Mouse (Mus musculus): ENCODE results near the gene Ift20. TPM values are rescaled to one million over a fixed set of nuclear protein-coding genes. Genes with fewer than 3 reads are reported as not detected.

Ift20 gene
- polyA plus RNA-seq, 1 experiment from 2014 or later, result 75.9 TPM

DNA sequence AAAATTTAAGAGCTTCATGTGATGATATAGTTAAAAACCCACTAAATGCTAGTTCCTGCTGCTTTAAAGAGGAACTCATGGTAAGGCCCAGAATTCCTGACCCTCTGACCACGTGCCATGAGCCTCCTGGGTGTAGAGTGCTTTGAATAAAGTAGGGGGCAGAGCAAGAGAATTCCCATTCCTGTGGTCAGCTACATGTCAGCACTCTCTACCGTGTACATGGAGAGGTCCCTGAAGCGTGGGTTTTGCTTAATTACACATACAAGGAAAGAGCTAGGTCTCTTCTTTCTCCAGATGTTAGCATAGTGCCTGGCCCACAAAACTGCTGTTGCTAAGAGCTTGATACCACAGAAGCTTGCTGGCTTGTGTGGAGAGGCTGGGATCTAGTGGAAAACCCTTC, 30.7 kb upstream of the Ift20 start:
- no peak for DNase-seq (ENCODE audit: extremely low spot score, low spot score)
- 88% methylated on average over 3 of the region's 3 CpGs for WGBS
- H3K27me3 ChIP-seq (ENCODE audit: poor library complexity, severe bottlenecking), result peaks cover 12% of the 10 kb centered on the region
- no peaks in the 10 kb centered on the region for H3K9me3 ChIP-seq
- H3K27ac ChIP-seq, result no peak overlapping the region
- H3K4me3 ChIP-seq, result no peak overlapping the region
- 0 out of 2 replicates have a peak, but pooled peaks cover 2% of the 10 kb centered on the region for H3K4me1 ChIP-seq
- peaks cover 54% of the 10 kb centered on the region for H3K36me3 ChIP-seq (replicated peaks)

DNA sequence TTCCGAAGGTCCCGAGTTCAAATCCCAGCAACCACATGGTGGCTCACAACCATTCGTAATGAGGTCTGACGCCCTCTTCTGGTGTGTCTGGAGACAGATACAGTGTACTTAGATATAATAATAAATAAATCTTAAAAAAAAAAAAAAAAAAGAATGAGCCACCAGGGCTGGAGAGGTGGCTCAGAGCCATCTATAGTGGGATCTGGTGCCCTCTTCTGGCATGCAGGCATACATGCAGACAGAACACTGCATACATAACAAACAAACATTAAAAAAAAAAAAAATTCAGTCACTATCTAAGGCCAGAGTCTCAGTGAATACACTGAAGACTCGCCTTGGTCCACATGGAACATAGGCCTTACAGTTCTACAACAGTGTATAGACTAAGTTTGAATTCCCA, 27.0 kb upstream of the Ift20 start:
- no peaks in the 10 kb centered on the region for H3K9me3 ChIP-seq
- DNase-seq (ENCODE audit: extremely low spot score, low spot score), result no peak
- WGBS, result 75% methylated on average over 5 of the region's 5 CpGs
- H3K4me3 ChIP-seq, result no peak overlapping the region
- no peaks in the 10 kb centered on the region for H3K27me3 ChIP-seq (ENCODE audit: poor library complexity, severe bottlenecking)
- H3K27ac ChIP-seq, result no peak overlapping the region
- H3K4me1 ChIP-seq, result peaks cover 21% of the 10 kb centered on the region
- H3K36me3 ChIP-seq (replicated peaks), result peaks cover 60% of the 10 kb centered on the region

DNA sequence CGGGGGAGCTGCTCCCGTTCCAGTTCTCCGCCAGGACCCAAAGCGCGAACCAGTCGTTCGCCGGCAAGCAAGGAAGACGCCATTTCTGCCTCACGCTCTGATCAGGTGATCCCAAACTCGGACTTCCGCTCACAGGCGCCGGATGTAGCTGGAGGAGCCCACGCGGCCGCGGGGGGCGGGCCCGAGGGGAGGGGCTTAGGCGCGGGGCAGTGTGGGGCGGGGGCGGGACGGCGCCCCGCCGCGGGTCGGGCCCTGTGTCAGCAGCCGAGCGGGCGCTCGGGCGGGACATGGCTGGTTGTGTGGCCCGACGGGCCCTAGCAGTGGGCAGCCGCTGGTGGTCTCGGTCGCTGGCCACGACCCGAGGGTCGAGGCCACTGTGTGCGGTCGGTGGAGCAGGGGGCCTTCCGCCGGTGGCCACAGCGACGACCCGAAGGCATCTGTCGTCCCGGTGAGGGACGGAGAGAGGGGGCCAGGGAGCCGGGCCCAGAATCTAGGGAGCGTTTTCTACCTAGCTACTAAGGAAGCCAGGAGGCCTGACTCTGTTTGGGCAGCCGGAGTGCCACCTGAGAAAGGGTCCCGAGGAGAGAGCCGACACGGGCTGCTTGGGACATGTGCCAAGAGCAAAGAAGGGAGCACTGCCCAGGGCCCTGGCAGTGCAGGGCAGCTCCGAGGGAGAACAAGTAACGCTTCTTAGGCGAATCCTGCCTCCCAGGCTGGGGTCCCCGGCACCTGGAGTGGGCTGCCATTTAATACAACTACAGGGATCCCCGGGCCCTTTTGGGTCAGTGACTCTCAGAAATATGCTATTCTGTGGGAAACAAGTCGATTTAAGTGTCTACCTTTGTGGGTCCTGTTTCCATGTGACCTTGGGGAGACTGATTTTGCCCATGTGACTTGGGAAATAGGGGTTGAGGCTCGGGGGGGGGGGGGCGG, 23.9 kb upstream of the Ift20 start, which contains the start of the genes Tmem199 and Poldip2:
Gene Tmem199 (minus strand): TSS at position 148 of the 933 bp plus-strand sequence.
Gene Poldip2 (plus strand): TSS at position 169 of the 933 bp plus-strand sequence.
- peaks cover 64% of the 10 kb centered on the region for H3K36me3 ChIP-seq (replicated peaks)
- peak; percentile 94 for DNase-seq (ENCODE audit: extremely low spot score, low spot score)
- no peaks in the 10 kb centered on the region for H3K27me3 ChIP-seq (ENCODE audit: poor library complexity, severe bottlenecking)
- H3K27ac ChIP-seq, result peak within 1 kb of the TSS; percentile 96
- H3K4me3 ChIP-seq, result peak within 1 kb of the TSS; percentile 89
- no peaks in the 10 kb centered on the region for H3K9me3 ChIP-seq
- under 1% methylated on average over 67 of the region's 67 CpGs for WGBS
- peaks cover 21% of the 10 kb centered on the region for H3K4me1 ChIP-seq

DNA sequence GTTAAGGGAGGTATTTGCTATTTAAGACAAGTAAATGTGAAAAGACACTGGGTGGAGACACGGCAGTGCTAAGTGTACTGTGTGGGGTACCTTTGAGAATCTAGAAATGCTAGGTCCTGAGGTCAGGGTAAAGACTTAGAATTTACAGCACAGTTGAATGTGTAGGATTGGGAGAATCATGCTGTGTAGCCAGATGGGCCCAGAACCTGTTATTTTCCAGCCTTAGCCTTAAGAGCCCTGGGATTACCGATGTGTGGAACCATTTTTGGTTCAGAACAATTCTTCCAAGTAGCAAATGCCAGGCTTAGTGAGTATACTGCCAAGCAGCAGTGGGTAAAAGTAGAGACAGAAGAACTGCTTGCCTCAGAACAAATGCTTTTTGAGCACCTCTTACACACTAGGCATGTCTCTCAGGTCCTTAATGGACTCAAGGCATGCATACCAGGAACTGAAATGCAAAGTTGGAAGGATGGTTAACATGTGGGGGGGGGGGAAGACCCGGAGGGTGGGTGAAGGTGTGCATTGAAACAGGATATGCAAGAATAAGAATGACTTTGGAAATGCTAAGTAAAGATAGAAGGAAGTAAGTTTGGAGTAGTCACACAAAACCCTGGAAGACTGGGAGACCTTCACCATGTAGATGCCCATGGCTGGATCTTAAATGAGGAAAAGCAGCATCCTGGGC, 22.9 kb upstream of the Ift20 start:
- H3K27ac ChIP-seq, result peak overlapping the region; percentile 96; the same call in 1 of the 2 replicates
- peak overlapping the region; percentile 89 for H3K4me3 ChIP-seq
- WGBS, result 81% methylated on average over 3 of the region's 3 CpGs
- H3K9me3 ChIP-seq, result no peaks in the 10 kb centered on the region
- H3K27me3 ChIP-seq (ENCODE audit: poor library complexity, severe bottlenecking), result no peaks in the 10 kb centered on the region
- peaks cover 64% of the 10 kb centered on the region for H3K36me3 ChIP-seq (replicated peaks)
- peaks cover 21% of the 10 kb centered on the region for H3K4me1 ChIP-seq
- DNase-seq (ENCODE audit: extremely low spot score, low spot score), result no peak

DNA sequence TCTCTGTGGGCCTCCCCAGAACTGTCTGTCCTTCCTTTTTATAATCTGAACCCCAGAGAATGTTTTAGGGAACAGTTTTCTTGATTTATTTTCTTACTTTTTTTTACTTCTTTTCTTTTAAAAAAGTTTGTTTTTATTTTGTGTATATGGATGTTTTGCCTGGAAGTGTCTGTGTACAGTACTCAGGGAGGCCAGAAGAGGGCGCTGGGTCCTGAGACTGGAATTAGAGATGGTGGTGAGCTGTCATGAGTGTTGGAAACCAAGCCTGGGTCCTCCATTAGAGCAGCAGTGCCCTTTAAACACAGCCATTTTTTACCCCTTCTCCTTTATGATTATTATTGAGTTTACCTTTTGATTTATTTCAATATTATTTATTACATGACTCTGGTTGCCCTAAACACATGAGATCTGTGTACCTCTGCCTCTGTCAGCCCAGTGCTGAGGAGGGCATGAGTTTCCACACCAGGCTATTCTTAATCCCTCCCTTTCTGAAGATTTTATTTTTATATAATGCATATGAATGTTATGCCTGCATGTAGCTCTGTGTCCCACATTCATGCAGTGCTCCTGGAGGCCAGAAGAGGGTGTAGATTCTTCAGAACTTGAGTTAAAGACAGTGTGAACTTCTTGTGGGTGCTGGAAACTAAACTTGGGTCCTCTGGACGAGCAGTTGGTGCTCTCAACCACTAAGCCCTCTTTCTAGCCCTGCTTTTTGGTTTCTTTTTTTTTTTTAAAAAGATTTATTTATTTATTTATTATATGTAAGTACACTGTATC, 20.4 kb upstream of the Ift20 start:
- WGBS, result 63% methylated on average over 2 of the region's 2 CpGs
- Histone ChIP-seq H3K4me3 (no peak overlapping the region), H3K4me1 (peaks cover 20% of the 10 kb centered on the region), H3K27me3 (ENCODE audit: poor library complexity, severe bottlenecking) (no peaks in the 10 kb centered on the region), H3K27ac (no peak overlapping the region), H3K36me3 (replicated peaks) (peaks cover 69% of the 10 kb centered on the region), H3K9me3 (no peaks in the 10 kb centered on the region)
- no peak for DNase-seq (ENCODE audit: extremely low spot score, low spot score)

DNA sequence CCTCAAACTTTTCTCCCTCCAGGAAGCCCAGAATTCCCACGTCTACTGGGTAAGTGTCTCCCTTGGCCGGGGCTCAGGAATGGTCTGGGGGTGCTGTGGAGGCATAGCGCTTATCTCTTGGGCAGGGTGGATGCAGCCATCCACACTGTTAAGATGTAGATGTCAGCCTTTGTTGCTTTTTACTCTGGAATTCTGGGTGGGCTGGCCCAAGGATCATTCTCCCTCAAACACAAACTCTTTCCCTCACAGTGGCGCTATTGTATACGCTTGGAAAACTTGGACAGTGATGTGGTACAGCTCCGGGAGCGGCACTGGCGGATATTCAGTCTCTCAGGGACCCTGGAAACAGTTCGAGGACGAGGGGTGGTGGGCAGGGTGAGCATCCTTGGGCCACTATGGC, 17.2 kb upstream of the Ift20 start:
- peaks cover 97% of the 10 kb centered on the region for H3K36me3 ChIP-seq (replicated peaks)
- no peak overlapping the region for H3K4me3 ChIP-seq
- no peaks in the 10 kb centered on the region for H3K27me3 ChIP-seq (ENCODE audit: poor library complexity, severe bottlenecking)
- no peak for DNase-seq (ENCODE audit: extremely low spot score, low spot score)
- no peak overlapping the region for H3K27ac ChIP-seq
- WGBS, result 96% methylated on average over 10 of the region's 10 CpGs
- H3K4me1 ChIP-seq, result peaks cover 3% of the 10 kb centered on the region; the same call in 1 of the 2 replicates
- no peaks in the 10 kb centered on the region for H3K9me3 ChIP-seq

DNA sequence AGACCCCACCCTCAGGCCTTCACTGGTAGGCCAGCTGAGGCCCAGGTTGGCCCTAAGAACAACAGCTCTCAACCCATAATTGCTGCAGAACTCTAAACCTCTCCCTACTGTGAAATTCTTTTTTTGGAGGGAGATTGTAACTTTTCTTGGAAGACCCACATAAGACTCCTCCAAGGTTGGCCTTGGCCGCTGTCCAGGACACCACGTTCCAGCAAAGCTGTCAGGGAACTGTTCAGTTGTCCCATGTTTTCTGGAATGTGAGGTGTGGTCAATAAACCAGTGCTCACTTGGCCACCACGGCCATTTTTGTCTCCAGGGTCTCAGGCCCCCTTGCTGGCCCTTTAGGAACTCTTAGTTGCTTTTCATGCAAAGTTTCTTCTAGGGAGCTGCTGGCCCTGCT, 14.3 kb upstream of the Ift20 start:
- no peak for DNase-seq (ENCODE audit: extremely low spot score, low spot score)
- peaks cover 3% of the 10 kb centered on the region; the same call in 1 of the 2 replicates for H3K4me1 ChIP-seq
- 97% methylated on average over 3 of the region's 3 CpGs for WGBS
- peaks cover 97% of the 10 kb centered on the region for H3K36me3 ChIP-seq (replicated peaks)
- H3K9me3 ChIP-seq, result no peaks in the 10 kb centered on the region
- H3K4me3 ChIP-seq, result no peak overlapping the region
- no peaks in the 10 kb centered on the region for H3K27me3 ChIP-seq (ENCODE audit: poor library complexity, severe bottlenecking)
- H3K27ac ChIP-seq, result no peak overlapping the region

DNA sequence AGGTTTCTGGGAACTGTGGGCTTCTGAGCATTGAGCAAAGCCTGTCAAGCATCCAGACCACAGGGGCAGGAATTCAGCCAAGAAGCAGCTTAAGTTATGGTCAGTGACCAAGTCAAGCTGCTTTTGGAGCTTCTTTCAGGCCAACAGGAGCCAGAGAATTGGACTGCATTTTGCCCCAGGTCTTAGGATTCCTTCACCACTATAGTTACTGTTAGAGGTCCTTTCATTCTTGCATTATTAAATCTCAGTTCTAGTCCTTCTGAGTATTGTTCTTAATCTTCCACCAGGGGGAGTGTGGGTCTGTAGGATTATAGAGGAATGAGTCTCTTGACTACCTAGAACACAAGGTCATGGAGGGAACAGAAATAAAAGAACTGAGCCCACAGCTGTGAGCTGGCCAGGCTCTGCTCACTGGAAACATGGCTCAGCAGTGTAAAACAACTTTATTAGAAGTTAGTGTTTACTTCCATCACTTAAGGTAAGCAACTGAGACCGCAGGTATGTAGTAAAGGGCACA, 13.6 kb upstream of the Ift20 start:
- Histone ChIP-seq H3K4me1 (peaks cover 3% of the 10 kb centered on the region; the same call in 1 of the 2 replicates), H3K27ac (no peak overlapping the region), H3K36me3 (replicated peaks) (peaks cover 100% of the 10 kb centered on the region), H3K9me3 (no peaks in the 10 kb centered on the region), H3K27me3 (ENCODE audit: poor library complexity, severe bottlenecking) (no peaks in the 10 kb centered on the region), H3K4me3 (no peak overlapping the region)
- no peak for DNase-seq (ENCODE audit: extremely low spot score, low spot score)
- WGBS, result 93% methylated on average over 1 of the region's 1 CpGs

DNA sequence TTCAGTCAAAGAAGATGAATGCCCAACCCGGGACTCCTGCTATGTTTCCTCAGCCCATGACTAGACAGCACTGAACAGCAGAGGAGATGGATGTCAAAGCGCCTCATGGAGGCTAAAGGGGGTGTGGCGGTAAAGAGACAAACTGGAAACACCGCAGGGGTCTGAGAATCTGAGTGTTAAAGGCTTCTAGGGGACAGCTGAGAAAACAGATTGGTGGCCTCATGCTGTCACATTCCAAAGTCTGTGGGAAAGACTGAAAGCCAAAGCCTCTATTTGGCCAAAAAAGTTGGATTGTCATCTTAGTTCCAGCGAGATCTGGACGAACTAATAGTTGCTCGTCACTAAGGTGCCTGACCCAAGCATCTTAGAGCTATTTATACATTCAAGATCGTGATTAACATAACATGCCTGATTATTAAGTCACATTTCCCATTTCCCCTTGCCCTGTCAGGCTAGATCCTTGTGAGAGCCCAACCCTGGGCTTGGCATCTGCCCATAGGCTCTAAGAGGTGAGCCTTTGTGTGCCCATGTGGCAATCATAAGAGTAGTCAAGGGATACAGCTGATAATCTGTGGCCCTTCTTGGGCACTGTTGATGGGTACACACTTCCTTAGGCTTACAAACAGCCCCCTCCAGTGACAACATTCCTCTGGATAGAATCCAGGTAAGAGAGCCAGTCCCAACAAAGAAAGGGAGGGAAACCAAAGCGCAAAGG, 12.8 kb upstream of the Ift20 start:
- DNase-seq (ENCODE audit: extremely low spot score, low spot score), result no peak
- 87% methylated on average over 9 of the region's 9 CpGs for WGBS

DNA sequence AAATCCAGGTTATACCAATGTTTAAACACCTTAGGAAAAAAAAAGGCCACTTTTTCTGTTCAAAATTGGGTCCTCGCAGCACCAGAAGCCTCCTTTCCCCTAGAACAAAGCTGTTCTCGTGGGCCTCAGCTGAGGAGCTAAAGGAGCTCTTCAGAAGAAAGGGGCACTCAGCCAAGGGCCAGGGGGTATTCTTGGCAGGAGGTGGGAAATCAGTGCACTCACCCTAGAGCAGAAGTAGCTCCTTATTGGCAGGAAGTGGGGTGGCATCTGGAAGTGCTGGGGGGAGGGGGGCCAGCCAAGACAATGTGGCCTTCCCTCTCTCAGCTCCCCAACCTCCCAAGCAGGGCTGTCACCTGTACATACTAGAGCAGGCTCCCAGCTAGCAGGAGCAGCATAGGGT, 11.3 kb upstream of the Ift20 start:
- no peak for DNase-seq (ENCODE audit: extremely low spot score, low spot score)
- Histone ChIP-seq H3K27me3 (ENCODE audit: poor library complexity, severe bottlenecking) (no peaks in the 10 kb centered on the region), H3K9me3 (no peaks in the 10 kb centered on the region), H3K4me3 (no peak overlapping the region), H3K4me1 (peaks cover 3% of the 10 kb centered on the region; the same call in 1 of the 2 replicates), H3K27ac (no peak overlapping the region), H3K36me3 (replicated peaks) (peaks cover 100% of the 10 kb centered on the region)
- WGBS, result 85% methylated on average over 2 of the region's 2 CpGs

More for the DNA sequence above, 12.8 kb upstream of the Ift20 start:
- H3K36me3 ChIP-seq (replicated peaks), result peaks cover 100% of the 10 kb centered on the region
- H3K27me3 ChIP-seq (ENCODE audit: poor library complexity, severe bottlenecking), result no peaks in the 10 kb centered on the region
- no peak overlapping the region for H3K4me3 ChIP-seq
- H3K27ac ChIP-seq, result no peak overlapping the region
- H3K4me1 ChIP-seq, result peaks cover 3% of the 10 kb centered on the region; the same call in 1 of the 2 replicates
- no peaks in the 10 kb centered on the region for H3K9me3 ChIP-seq

DNA sequence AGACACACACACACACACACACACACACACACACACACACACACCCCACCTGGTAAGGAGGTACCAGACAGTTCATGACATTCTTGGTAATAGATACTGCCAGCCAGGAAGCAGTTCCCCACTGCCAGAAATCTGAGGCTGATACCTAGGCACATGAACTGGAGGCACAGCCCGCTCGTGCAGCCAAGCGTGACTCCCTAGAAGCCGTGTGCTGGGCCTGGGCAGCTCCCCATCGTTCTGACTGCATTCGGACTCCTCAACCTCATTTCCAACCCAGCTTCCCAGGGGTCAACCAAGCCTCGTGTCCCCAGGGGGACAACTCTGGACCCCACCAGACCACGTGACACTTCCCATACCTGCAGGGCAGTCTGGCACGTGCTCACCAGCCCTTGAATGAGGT, 7.4 kb upstream of the Ift20 start:
- no peaks in the 10 kb centered on the region for H3K9me3 ChIP-seq
- no peak overlapping the region for H3K27ac ChIP-seq
- peaks cover 94% of the 10 kb centered on the region for H3K36me3 ChIP-seq (replicated peaks)
- H3K27me3 ChIP-seq (ENCODE audit: poor library complexity, severe bottlenecking), result no peaks in the 10 kb centered on the region
- 87% methylated on average over 9 of the region's 9 CpGs for WGBS
- no peak overlapping the region for H3K4me3 ChIP-seq
- no peak for DNase-seq (ENCODE audit: extremely low spot score, low spot score)
- no peaks in the 10 kb centered on the region for H3K4me1 ChIP-seq

DNA sequence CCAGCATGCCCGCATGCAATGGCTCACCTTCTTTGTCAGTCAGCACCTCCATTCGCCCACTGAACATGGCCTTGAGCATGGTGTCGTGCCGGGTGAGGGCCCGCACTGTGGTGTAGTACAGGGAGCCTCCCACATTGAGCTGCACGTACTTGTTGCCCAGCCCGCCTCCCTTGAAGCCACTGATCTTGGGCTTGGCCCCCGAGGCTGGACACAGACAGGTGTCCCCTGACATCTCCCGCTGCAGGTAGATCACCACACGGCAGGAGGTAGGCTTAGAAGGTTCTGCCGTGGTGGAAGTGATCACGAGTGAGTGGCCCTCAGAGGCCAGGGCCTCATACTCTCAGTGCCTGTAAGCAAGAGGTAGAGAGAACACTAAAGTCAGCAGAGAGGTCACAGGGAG, 6.2 kb upstream of the Ift20 start:
- 94% methylated on average over 12 of the region's 12 CpGs for whole genome bisulfite sequencing

More for the DNA sequence above, 6.2 kb upstream of the Ift20 start:
- Histone ChIP-seq H3K4me3 (no peak overlapping the region), H3K4me1 (peaks cover 8% of the 10 kb centered on the region), H3K36me3 (replicated peaks) (peaks cover 87% of the 10 kb centered on the region), H3K9me3 (no peaks in the 10 kb centered on the region), H3K27me3 (ENCODE audit: poor library complexity, severe bottlenecking) (no peaks in the 10 kb centered on the region), H3K27ac (no peak overlapping the region)
- no peak for DNase-seq (ENCODE audit: extremely low spot score, low spot score)
